Mouse (Mus musculus) lung, adult 2 months (tissue): ENCODE measurements around the gene Hist1h2ak.

Source experiments
- CTCF ChIP-seq: fragments of 200-500 bp; IDR thresholded peaks from 2 replicates; pipeline ENCODE4 v1.5.1; 2011; ENCODE audit warnings: mild to moderate bottlenecking, low read length, control low read depth; ENCODE audit not compliant: insufficient read depth
- POLR2A ChIP-seq: fragments of 200-500 bp; IDR thresholded peaks from 2 replicates; pipeline ENCODE4 v1.6.1; 2011; ENCODE audit warnings: low read depth, mild to moderate bottlenecking, control low read depth, low read length, borderline replicate concordance; ENCODE audit errors: extremely low read depth

DNA sequence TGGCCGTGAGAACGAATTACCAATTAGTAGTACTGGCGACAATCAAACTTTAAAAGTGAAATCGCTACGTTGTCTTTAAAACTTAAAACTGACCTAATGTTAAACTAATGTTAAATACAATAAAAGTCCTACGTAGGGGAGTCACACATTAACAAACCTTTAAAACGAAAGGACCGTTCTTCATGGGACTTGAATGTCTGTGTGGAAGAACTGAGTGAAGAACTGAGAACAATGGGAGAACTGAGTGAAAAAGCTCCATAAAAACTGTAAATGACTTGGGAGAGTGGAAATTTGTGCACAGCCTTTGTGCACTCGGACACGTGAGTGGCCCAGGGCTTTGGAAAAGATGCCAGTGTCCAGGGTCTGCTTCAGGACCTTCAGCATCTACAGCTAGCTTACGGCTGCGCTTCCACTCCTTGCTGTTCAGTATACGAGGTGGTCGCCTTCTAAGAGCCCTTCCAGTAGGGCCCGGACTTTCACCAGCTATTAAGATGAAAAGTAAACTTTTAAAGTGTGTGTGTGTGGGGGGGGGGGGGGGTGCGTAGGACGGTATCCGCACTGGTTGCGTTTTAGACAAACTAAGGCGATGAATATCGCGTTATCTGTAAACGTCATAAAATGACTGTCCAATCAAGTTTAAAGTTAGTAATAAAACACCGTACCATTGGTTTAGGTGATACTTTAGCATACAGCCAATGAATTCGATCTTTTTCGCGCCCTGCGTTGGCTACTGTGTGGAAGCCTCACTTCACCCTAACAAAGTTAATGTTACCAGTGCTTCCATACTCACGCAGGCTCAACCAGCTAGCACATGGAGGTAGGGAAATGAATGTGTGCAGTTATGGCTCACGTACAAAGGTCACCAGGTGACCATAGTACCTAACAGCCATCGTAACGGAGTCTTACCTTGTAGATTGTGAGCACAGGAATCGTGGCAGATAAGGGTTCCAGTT is 25.5 kb upstream of the Hist1h2ak start:
- TF ChIP-seq CTCF (no peak), POLR2A (peak; percentile 22; the same call in 1 of the 2 replicates)
